Mouse (Mus musculus) thymus, adult 18-20 months (tissue): ENCODE results near the gene Pik3r2.

Experiments
- DNase-seq, 2 experiments: peaks; one replicate each; pipeline ENCODE4 v3.0.0; 2022; ENCODE audit warnings: mixed read lengths in 2 of 2

Gene Pik3r2

GRCm38 (mm10) chr8:70755661-70756475 is 20.6 kb downstream of the Pik3r2 start:
- DNase-seq, result peak in 1 of 2 experiments; percentile 5

- peak in 1 of 2 experiments; percentile 21 for DNase-seq
Observed at GRCm38 (mm10) chr8:70754871-70755660, 21.4 kb downstream of the Pik3r2 start.

GRCm38 (mm10) chr8:70754043-70754870 is 22.3 kb downstream of the Pik3r2 start, which contains the start of gene Rab3a:
Gene Rab3a, plus strand, starts transcription at chr8:70754679.
- peak; percentile 94 to 97 for DNase-seq

- peak in 1 of 2 experiments; percentile 59 for DNase-seq
Observed at GRCm38 (mm10) chr8:70753151-70753550, 23.4 kb downstream of the Pik3r2 start.

- peak in 1 of 2 experiments; percentile 43 for DNase-seq
Observed at GRCm38 (mm10) chr8:70752000-70752764, 24.3 kb downstream of the Pik3r2 start.

GRCm38 (mm10) chr8:70750128-70750680 is 26.3 kb downstream of the Pik3r2 start:
- DNase-seq, result no peak

- DNase-seq, result no peak
Observed at GRCm38 (mm10) chr8:70749097-70749674, 27.3 kb downstream of the Pik3r2 start.

- DNase-seq, result no peak
Observed at GRCm38 (mm10) chr8:70748246-70749096, 28.0 kb downstream of the Pik3r2 start.

- no peak for DNase-seq
Observed at GRCm38 (mm10) chr8:70747211-70747890, 29.2 kb downstream of the Pik3r2 start.

- no peak for DNase-seq
Observed at GRCm38 (mm10) chr8:70746676-70747075, 29.8 kb downstream of the Pik3r2 start.

- DNase-seq, result no peak
Observed at GRCm38 (mm10) chr8:70745691-70746220, 30.8 kb downstream of the Pik3r2 start.

GRCm38 (mm10) chr8:70744806-70745205 is 31.7 kb downstream of the Pik3r2 start:
- no peak for DNase-seq

- no peak for DNase-seq
Observed at GRCm38 (mm10) chr8:70743656-70744590, 32.6 kb downstream of the Pik3r2 start.

- DNase-seq, result no peak
Observed at GRCm38 (mm10) chr8:70742981-70743655, 33.4 kb downstream of the Pik3r2 start.

GRCm38 (mm10) chr8:70742176-70742575 is 34.3 kb downstream of the Pik3r2 start:
- DNase-seq, result no peak

GRCm38 (mm10) chr8:70741661-70742060 is 34.9 kb downstream of the Pik3r2 start:
- no peak for DNase-seq

- no peak for DNase-seq
Observed at GRCm38 (mm10) chr8:70738211-70738610, 38.3 kb downstream of the Pik3r2 start.

- no peak for DNase-seq
Observed at GRCm38 (mm10) chr8:70737705-70738104, 38.8 kb downstream of the Pik3r2 start.
